Mouse (Mus musculus) myocyte (in vitro differentiated cells): ENCODE data around the gene Kirrel3. TPM values are rescaled to one million over a fixed set of nuclear protein-coding genes. Genes with fewer than 3 reads are reported as not detected.

ENCODE experiments used
- H3K27me3 ChIP-seq: one replicate; pipeline ENCODE4 v1.6.1; 2011; ENCODE audit not compliant: control insufficient read depth, insufficient read depth, insufficient read length
- H3K36me3 ChIP-seq: one replicate; pipeline ENCODE4 v1.6.1; 2011; ENCODE audit not compliant: control insufficient read depth, insufficient read depth
- H3K4me2 ChIP-seq: one replicate; pipeline ENCODE4 v1.6.1; 2011; ENCODE audit warnings: low read depth, control low read depth
- H3K4me3 ChIP-seq: one replicate; pipeline ENCODE4 v1.5.1; 2011; ENCODE audit warnings: mild to moderate bottlenecking, control low read depth, moderate library complexity
- H3K79me2 ChIP-seq: one replicate; pipeline ENCODE4 v1.6.1; 2011; ENCODE audit not compliant: control insufficient read depth, insufficient read depth
- H3ac ChIP-seq: one replicate; pipeline ENCODE4 v1.6.1; 2011; ENCODE audit not compliant: control insufficient read depth, insufficient read length
- CEBPB ChIP-seq: IDR thresholded peaks from 2 replicates; pipeline ENCODE4 v1.6.1; 2011; ENCODE audit warnings: mild to moderate bottlenecking, moderate library complexity; ENCODE audit not compliant: poor library complexity, insufficient read depth, severe bottlenecking
- E2F4 ChIP-seq: IDR thresholded peaks from one replicate; pipeline ENCODE4 v1.6.1; 2011; ENCODE audit warnings: mild to moderate bottlenecking, control low read depth, moderate library complexity; ENCODE audit not compliant: insufficient read depth
- MAX ChIP-seq: IDR thresholded peaks from one replicate; pipeline ENCODE4 v1.6.1; 2011; ENCODE audit warnings: low read depth, mild to moderate bottlenecking, control low read depth
- MYOD1 ChIP-seq, 3 experiments: IDR thresholded peaks; one replicate each; pipeline ENCODE4 v1.6.1; 2011; ENCODE audit warnings: control low read depth in 2 of 3, low read depth in 2 of 3, mild to moderate bottlenecking in 2 of 3, moderate library complexity in 1 of 3; ENCODE audit not compliant: insufficient read length in 2 of 3, control insufficient read depth in 1 of 3
- MYOG ChIP-seq, 3 experiments: IDR thresholded peaks; one replicate each; pipeline ENCODE4 v1.6.1; 2011; ENCODE audit warnings: control low read depth in 2 of 3, low read depth in 2 of 3, mild to moderate bottlenecking in 2 of 3; ENCODE audit not compliant: insufficient read length in 2 of 3, control insufficient read depth in 1 of 3, insufficient read depth in 1 of 3
- POLR2A ChIP-seq: IDR thresholded peaks from one replicate; pipeline ENCODE4 v1.6.1; 2011; ENCODE audit warnings: low read depth, mild to moderate bottlenecking, control low read depth, moderate library complexity; ENCODE audit not compliant: insufficient read length
- POLR2AphosphoS2 ChIP-seq: IDR thresholded peaks from one replicate; pipeline ENCODE4 v1.6.1; 2011; ENCODE audit warnings: low read depth, control low read depth; ENCODE audit not compliant: insufficient read length
- REST ChIP-seq: IDR thresholded peaks from one replicate; pipeline ENCODE4 v1.6.1; 2011; ENCODE audit warnings: mild to moderate bottlenecking, control low read depth, moderate library complexity; ENCODE audit not compliant: insufficient read depth, insufficient read length
- SRF ChIP-seq: IDR thresholded peaks from one replicate; pipeline ENCODE4 v1.6.1; 2011; ENCODE audit warnings: low read depth; ENCODE audit not compliant: control insufficient read depth, insufficient read length
- TCF12 ChIP-seq: IDR thresholded peaks from one replicate; pipeline ENCODE4 v1.6.1; 2011; ENCODE audit warnings: mild to moderate bottlenecking, control low read depth; ENCODE audit not compliant: poor library complexity, insufficient read depth, severe bottlenecking
- TCF3 ChIP-seq: IDR thresholded peaks from one replicate; pipeline ENCODE4 v1.6.1; 2011; ENCODE audit warnings: low read depth, control low read depth; ENCODE audit not compliant: insufficient read length
- USF1 ChIP-seq: IDR thresholded peaks from one replicate; pipeline ENCODE4 v1.6.1; 2011; ENCODE audit warnings: low read depth, mild to moderate bottlenecking, control low read depth, moderate library complexity
- polyA plus RNA-seq: library from polyadenylated mRNA; unstranded; fragments of >200 nt; fragmentation: generic; extraction: Trizol; gene quantifications from one replicate; pipeline ENCODE4 v1.2.1, GENCODE M21; 2012; ENCODE audit warnings: missing spikeins

Gene Kirrel3
- polyA plus RNA-seq, 1 experiment: 2.8 TPM

DNA sequence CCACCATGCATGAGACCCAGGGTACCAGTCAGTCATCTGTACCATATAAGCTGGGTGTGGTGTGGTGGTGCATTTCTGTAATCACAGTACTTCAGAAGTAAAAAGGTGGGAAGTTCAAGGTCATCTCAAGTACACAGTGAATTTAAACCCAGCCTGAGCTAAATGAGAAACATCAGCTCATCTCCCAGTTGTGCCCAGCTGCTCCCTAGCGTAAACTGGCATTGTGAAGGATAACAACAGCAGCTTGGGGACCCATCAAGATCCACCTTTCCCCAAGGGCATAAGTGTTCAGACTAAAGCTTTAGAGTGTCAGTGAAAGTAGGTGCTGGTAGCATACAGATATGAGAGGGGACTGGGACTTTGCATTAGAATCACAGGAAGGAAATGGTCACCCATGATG is 488.6 kb downstream of the Kirrel3 start:
- TF ChIP-seq TCF12 (no peak), MAX (no peak), MYOD1 (IDR thresholded peaks at IDR 0.05; ENCODE audit: control insufficient read depth in 1 of 3, insufficient read length in 2 of 3, low read depth in 2 of 3) (no peak), POLR2AphosphoS2 (no peak), USF1 (no peak), REST (no peak), MYOG (IDR thresholded peaks at IDR 0.05; ENCODE audit: control insufficient read depth in 1 of 3, insufficient read depth in 1 of 3, insufficient read length in 2 of 3, low read depth in 2 of 3) (no peak), E2F4 (no peak)
- Histone ChIP-seq H3K79me2 (no peaks in the 10 kb centered on the region), H3K4me2 (no peak overlapping the region), H3K36me3 (no peaks in the 10 kb centered on the region), H3K4me3 (no peak overlapping the region), H3ac (no peak overlapping the region), H3K27me3 (no peaks in the 10 kb centered on the region)

DNA sequence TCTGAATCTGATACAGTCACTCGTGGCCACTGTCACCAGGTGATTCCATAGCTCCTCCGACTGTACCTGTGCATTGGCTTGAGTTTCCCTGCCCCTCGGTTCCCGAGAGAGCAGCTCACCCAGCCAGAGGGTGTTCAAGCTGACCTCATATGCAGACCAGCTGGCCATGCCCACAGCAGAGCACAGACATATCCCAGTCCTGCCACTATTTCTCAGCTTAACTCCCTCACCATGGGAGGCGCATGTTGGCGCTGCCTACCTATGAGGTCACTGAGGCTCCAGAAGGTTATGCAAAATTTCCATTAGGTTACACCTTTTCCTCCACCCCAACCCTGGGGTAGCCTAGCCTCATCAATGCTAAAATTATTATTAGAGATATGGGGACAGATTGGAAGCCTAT is 489.6 kb downstream of the Kirrel3 start:
- no peak overlapping the region for H3K4me2 ChIP-seq
- no peak overlapping the region for H3ac ChIP-seq
- H3K79me2 ChIP-seq: no peaks in the 10 kb centered on the region
- H3K36me3 ChIP-seq: no peaks in the 10 kb centered on the region
- no peaks in the 10 kb centered on the region for H3K27me3 ChIP-seq
- no peak overlapping the region for H3K4me3 ChIP-seq
- TF ChIP-seq MYOD1 (IDR thresholded peaks at IDR 0.05; ENCODE audit: control insufficient read depth in 1 of 3, insufficient read length in 2 of 3, low read depth in 2 of 3): no peak
- TF ChIP-seq TCF12: no peak
- TF ChIP-seq TCF3: no peak
- no peak for TF ChIP-seq SRF
- no peak for TF ChIP-seq POLR2AphosphoS2
- no peak for TF ChIP-seq E2F4
- TF ChIP-seq MYOG (IDR thresholded peaks at IDR 0.05; ENCODE audit: control insufficient read depth in 1 of 3, insufficient read depth in 1 of 3, insufficient read length in 2 of 3, low read depth in 2 of 3): no peak
- no peak for TF ChIP-seq POLR2A
- TF ChIP-seq CEBPB: no peak
- no peak for TF ChIP-seq REST

DNA sequence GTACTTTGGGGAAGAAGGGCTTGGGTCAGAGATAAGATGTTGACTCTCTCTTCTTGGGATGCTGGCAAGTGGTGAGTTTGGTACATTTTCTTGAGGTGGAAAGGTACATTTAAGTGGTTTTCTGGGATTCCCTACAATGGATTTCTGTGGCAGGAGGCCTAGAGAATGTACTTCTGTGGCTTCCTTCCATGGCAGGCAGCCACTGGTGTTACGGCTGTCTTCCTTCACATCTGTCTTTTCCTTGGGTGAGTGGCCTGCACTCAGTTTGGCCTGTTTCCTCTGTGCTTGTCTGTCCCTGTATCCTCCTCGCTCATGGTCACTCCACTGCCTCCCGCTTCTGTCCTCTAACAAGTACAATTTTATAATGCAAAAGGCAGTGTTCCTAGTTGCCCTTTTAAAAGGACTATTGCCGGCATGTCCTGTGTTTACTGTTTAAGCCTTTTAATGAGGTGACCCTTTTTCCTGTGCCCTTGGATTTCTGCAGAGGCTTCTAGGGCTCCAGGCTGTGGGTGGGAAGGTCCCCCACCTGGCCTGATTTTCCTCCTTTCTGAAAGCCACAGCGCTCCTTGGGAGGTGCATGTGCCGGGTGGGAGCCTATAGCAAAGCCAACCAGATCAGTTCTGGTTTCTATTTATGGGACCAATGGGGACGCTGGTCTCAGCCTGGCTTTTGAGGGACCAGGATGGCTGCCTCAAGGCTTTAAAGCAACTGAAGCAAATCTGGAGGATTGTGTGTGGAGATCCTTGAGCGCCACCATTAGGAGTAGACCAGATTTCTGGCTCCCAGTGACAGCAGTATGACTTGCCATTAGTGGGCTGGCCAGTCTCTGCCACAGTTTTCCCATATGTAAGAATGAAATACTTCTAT is 491.1 kb downstream of the Kirrel3 start:
- H3K27me3 ChIP-seq: no peaks in the 10 kb centered on the region
- H3K79me2 ChIP-seq: no peaks in the 10 kb centered on the region
- no peaks in the 10 kb centered on the region for H3K36me3 ChIP-seq
- H3K4me3 ChIP-seq: no peak overlapping the region
- H3K4me2 ChIP-seq: no peak overlapping the region
- TF ChIP-seq TCF12 (no peak), MYOG (IDR thresholded peaks at IDR 0.05; ENCODE audit: control insufficient read depth in 1 of 3, insufficient read depth in 1 of 3, insufficient read length in 2 of 3, low read depth in 2 of 3) (no peak)
- H3ac ChIP-seq: no peak overlapping the region

DNA sequence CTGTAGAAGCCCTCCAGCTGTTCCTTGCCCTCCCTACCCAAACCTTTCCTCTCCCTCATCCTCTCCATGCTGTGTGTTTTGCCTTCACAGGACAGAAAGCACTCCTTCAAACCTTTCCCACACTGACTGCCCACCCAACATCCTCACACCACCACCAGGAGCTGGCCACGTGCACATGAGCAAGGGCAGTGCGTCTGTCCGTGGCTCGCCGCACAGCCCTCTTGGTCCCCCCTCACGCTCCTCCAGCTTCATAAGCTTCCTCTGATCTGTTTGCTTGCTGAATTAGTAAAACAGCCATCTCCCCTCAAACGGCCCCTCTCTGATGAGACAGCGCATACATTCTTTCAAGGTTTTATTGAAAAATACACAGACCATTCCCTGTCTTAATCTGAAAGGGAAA is 492.0 kb downstream of the Kirrel3 start:
- no peak overlapping the region for H3ac ChIP-seq
- no peak for TF ChIP-seq MYOD1 (IDR thresholded peaks at IDR 0.05; ENCODE audit: control insufficient read depth in 1 of 3, insufficient read length in 2 of 3, low read depth in 2 of 3)
- no peak overlapping the region for H3K4me3 ChIP-seq
- H3K79me2 ChIP-seq: no peaks in the 10 kb centered on the region
- no peaks in the 10 kb centered on the region for H3K27me3 ChIP-seq
- no peak overlapping the region for H3K4me2 ChIP-seq
- H3K36me3 ChIP-seq: no peaks in the 10 kb centered on the region

DNA sequence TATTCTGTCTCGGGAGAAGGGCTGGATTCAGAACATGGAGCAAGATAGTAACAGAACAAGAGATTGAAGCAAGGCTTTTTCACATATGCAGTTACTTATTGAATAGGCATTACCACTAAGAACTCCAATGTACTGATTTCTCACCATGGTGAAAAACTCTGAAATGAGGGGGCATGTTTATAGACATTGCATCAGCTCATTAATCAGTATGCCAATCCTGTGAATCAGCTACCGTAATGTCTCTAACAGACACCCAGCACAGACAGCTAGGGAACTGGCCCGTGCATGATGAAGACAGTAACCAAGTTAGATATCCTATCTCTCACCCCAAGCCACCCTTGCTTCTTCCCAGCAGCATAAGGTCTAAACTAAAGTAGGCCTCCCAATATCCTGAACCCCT is 492.5 kb downstream of the Kirrel3 start:
- TF ChIP-seq CEBPB (peak; percentile 59), E2F4 (no peak), TCF3 (no peak), REST (no peak), MYOG (IDR thresholded peaks at IDR 0.05; ENCODE audit: control insufficient read depth in 1 of 3, insufficient read depth in 1 of 3, insufficient read length in 2 of 3, low read depth in 2 of 3) (no peak), MYOD1 (IDR thresholded peaks at IDR 0.05; ENCODE audit: control insufficient read depth in 1 of 3, insufficient read length in 2 of 3, low read depth in 2 of 3) (no peak), POLR2A (no peak)

More for the DNA sequence above, 492.5 kb downstream of the Kirrel3 start:
- no peak overlapping the region for H3ac ChIP-seq
- no peaks in the 10 kb centered on the region for H3K27me3 ChIP-seq
- no peaks in the 10 kb centered on the region for H3K79me2 ChIP-seq
- no peaks in the 10 kb centered on the region for H3K36me3 ChIP-seq
- H3K4me2 ChIP-seq: no peak overlapping the region
- no peak overlapping the region for H3K4me3 ChIP-seq
